Comparison of ENCODE assay signal across 17 mouse cellular contexts in genomic region chr12:109457836-109458235, GRCm38 (mm10). TPM values are rescaled to one million over a fixed set of nuclear protein-coding genes. Genes with fewer than 3 reads are reported as not detected.
DNase-seq lines count a peak whose midpoint lies in the region; ATAC-seq lines count a peak whose summit lies in the region.
"Had no signal": no experiment of that assay in that cellular context is flagged by ENCODE, and none has a peak within 500 bp of the region (broad histone marks: within the 10 kb centered on the region; RNA-seq: fewer than 3 reads in every experiment).

No protein-coding gene starts in this region.

- no peak overlapping the region for H3K4me3 ChIP-seq in midbrain, embryonic 11.5 days (ENCODE audit: low read depth, low read length)
- no peak overlapping the region for H3K4me3 ChIP-seq in midbrain, embryonic 16.5 days (ENCODE audit: low read depth, low read length)
- H3K4me3 ChIP-seq in embryonic facial prominence, embryonic 14.5 days (ENCODE audit: low read depth, low read length), result no peak overlapping the region
- H3K4me3 ChIP-seq in liver, embryonic 12.5 days, result no peak overlapping the region

- 21% methylated on average over 8 of the region's 8 CpGs for WGBS in midbrain, embryonic 11.5 days
- 31% methylated on average over 8 of the region's 8 CpGs for WGBS in midbrain, embryonic 16.5 days
- WGBS in embryonic facial prominence, embryonic 14.5 days, result 30% methylated on average over 8 of the region's 8 CpGs
- 36% methylated on average over 8 of the region's 8 CpGs for WGBS in liver, embryonic 12.5 days (ENCODE audit: insufficient replicate concordance)

- DNase-seq in heart, adult 11 months, result peak; percentile 68
- DNase-seq in heart, postnatal 4 days, result no peak
- DNase-seq in midbrain, embryonic 11.5 days (ENCODE audit: low spot score, missing footprints), result peak; percentile 90
- DNase-seq in embryonic facial prominence, embryonic 14.5 days (ENCODE audit: low spot score), result no peak
- no peak for DNase-seq in retina, embryonic 14.5 days (ENCODE audit: low spot score)
- no peak for DNase-seq in urinary bladder, postnatal 4 days (ENCODE audit: low spot score in 2 of 2)
- DNase-seq: adrenal gland, postnatal 25 days; cerebellum, adult 9-11 months; kidney, adult 11 months; right cerebral cortex, adult 18-20 months had no signal

- H3K36me3 ChIP-seq in midbrain, embryonic 11.5 days (ENCODE audit: control insufficient read depth, insufficient read depth, low read length), result no peaks in the 10 kb centered on the region
- no peaks in the 10 kb centered on the region for H3K36me3 ChIP-seq in midbrain, embryonic 16.5 days (ENCODE audit: control insufficient read depth, insufficient read depth, low read length)
- peaks cover 9% of the 10 kb centered on the region for H3K36me3 ChIP-seq in embryonic facial prominence, embryonic 14.5 days (ENCODE audit: control insufficient read depth, insufficient read depth, low read length)
- H3K36me3 ChIP-seq in liver, embryonic 12.5 days, result peaks cover 25% of the 10 kb centered on the region
- H3K36me3 ChIP-seq: G1E had no signal

- H3K9ac ChIP-seq in midbrain, embryonic 11.5 days (ENCODE audit: low read length), result no peak overlapping the region
- H3K9ac ChIP-seq in midbrain, embryonic 16.5 days (ENCODE audit: low read depth, low read length), result no peak overlapping the region
- H3K9ac ChIP-seq in embryonic facial prominence, embryonic 14.5 days (ENCODE audit: low read depth, low read length), result peak overlapping the region; percentile 48
- no peak overlapping the region for H3K9ac ChIP-seq in liver, embryonic 12.5 days

- H3K9me3 ChIP-seq in midbrain, embryonic 11.5 days (ENCODE audit: control insufficient read depth, low read length), result no peaks in the 10 kb centered on the region
- H3K9me3 ChIP-seq in midbrain, embryonic 16.5 days (replicated peaks; ENCODE audit: control insufficient read depth, low read length, poor library complexity, severe bottlenecking), result no peaks in the 10 kb centered on the region
- no peaks in the 10 kb centered on the region for H3K9me3 ChIP-seq in embryonic facial prominence, embryonic 14.5 days (ENCODE audit: control insufficient read depth, low read length)
- no peaks in the 10 kb centered on the region for H3K9me3 ChIP-seq in liver, embryonic 12.5 days (replicated peaks)

- no peak for ATAC-seq in midbrain, embryonic 11.5 days (ENCODE audit: low FRiP score)
- ATAC-seq in midbrain, embryonic 16.5 days, result no peak
- ATAC-seq in embryonic facial prominence, embryonic 14.5 days (ENCODE audit: low read depth), result no peak
- ATAC-seq in liver, embryonic 12.5 days, result no peak
- ATAC-seq: lung, postnatal 0 days had no signal

- no peak overlapping the region for H3K27ac ChIP-seq in midbrain, embryonic 11.5 days (ENCODE audit: low read depth, low read length)
- no peak overlapping the region for H3K27ac ChIP-seq in midbrain, embryonic 16.5 days (ENCODE audit: low read length)
- H3K27ac ChIP-seq in embryonic facial prominence, embryonic 14.5 days (replicated peaks; ENCODE audit: low read depth, low read length), result peak overlapping the region; percentile 55; the same call in 1 of the 2 replicates
- peak overlapping the region; percentile 51 for H3K27ac ChIP-seq in liver, embryonic 12.5 days

- no peak overlapping the region for H3K4me2 ChIP-seq in midbrain, embryonic 11.5 days
- no peak overlapping the region for H3K4me2 ChIP-seq in midbrain, embryonic 16.5 days (ENCODE audit: low read length)
- peak overlapping the region; percentile 91; the same call in 1 of the 2 replicates for H3K4me2 ChIP-seq in embryonic facial prominence, embryonic 14.5 days (ENCODE audit: low read depth, low read length)
- H3K4me2 ChIP-seq in liver, embryonic 12.5 days, result no peak overlapping the region

- peaks cover 48% of the 10 kb centered on the region for H3K4me1 ChIP-seq in midbrain, embryonic 11.5 days (ENCODE audit: control insufficient read depth, insufficient read depth, low read length)
- H3K4me1 ChIP-seq in midbrain, embryonic 16.5 days (ENCODE audit: control insufficient read depth, insufficient read depth, low read length), result peaks cover 33% of the 10 kb centered on the region
- peaks cover 32% of the 10 kb centered on the region for H3K4me1 ChIP-seq in embryonic facial prominence, embryonic 14.5 days (ENCODE audit: control insufficient read depth, insufficient read depth, low read length)
- H3K4me1 ChIP-seq in liver, embryonic 12.5 days, result peaks cover 3% of the 10 kb centered on the region; the same call in 1 of the 2 replicates

- H3K27me3 ChIP-seq in midbrain, embryonic 11.5 days (ENCODE audit: control insufficient read depth, insufficient read depth, low read length), result peaks cover 77% of the 10 kb centered on the region
- H3K27me3 ChIP-seq in midbrain, embryonic 16.5 days (ENCODE audit: control insufficient read depth, insufficient read depth, low read depth, low read length), result peaks cover 53% of the 10 kb centered on the region
- H3K27me3 ChIP-seq in embryonic facial prominence, embryonic 14.5 days (replicated peaks; ENCODE audit: control insufficient read depth, insufficient read depth, low read length), result peaks cover 38% of the 10 kb centered on the region
- peaks cover 84% of the 10 kb centered on the region for H3K27me3 ChIP-seq in liver, embryonic 12.5 days (replicated peaks)

RNA-seq across cellular contexts. Expression of gene Dlk1, which starts 5.2 kb away (rescaled TPM):
- total RNA-seq in heart, postnatal 4 days (2021), result 10 to 100 TPM; 66.1 to 72.8 TPM
- 75.1 and 76.7 TPM in 2 replicates for polyA plus RNA-seq in midbrain, embryonic 11.5 days (2014; fragmentation: Nextera tagmentation; extraction: Ambion mirVana)
- polyA plus RNA-seq in midbrain, embryonic 16.5 days (2015; fragmentation: Nextera tagmentation; extraction: Ambion mirVana), result 50.4 and 66.0 TPM in 2 replicates
- polyA plus RNA-seq in embryonic facial prominence, embryonic 14.5 days (2014; fragmentation: Nextera tagmentation; extraction: Ambion mirVana), result 918 and 968 TPM in 2 replicates
- 529 and 540 TPM in 2 replicates for polyA plus RNA-seq in liver, embryonic 12.5 days (2016; fragmentation: Nextera tagmentation; extraction: Ambion mirVana)
- total RNA-seq: granulocyte monocyte progenitor cell, adult 5-6 weeks; megakaryocyte-erythroid progenitor cell, adult 5-6 weeks; neutrophil, adult 5-6 weeks had no signal
- polyA plus RNA-seq: G1E had no signal

Comparison
In these comparisons a context has a peak if more than half of its experiments do, and no peak if none do; other contexts are left out.
1. DNase-seq: peak in heart, adult 11 months (single experiment) and midbrain, embryonic 11.5 days (single experiment); none in heart, postnatal 4 days (single experiment), embryonic facial prominence, embryonic 14.5 days (single experiment), retina, embryonic 14.5 days (single experiment) and urinary bladder, postnatal 4 days (0 of 2).
2. H3K27ac ChIP-seq: peak in embryonic facial prominence, embryonic 14.5 days (single experiment) and liver, embryonic 12.5 days (single experiment); none in midbrain, embryonic 11.5 days (single experiment) and midbrain, embryonic 16.5 days (single experiment).